Mouse (Mus musculus) heart, postnatal 0 days (tissue): ENCODE measurements around the gene Fyb2. TPM values are rescaled to one million over a fixed set of nuclear protein-coding genes. Genes with fewer than 3 reads are reported as not detected.

Experiments
- ATAC-seq: fragments of 200-750 bp; cut with Nextera tagmentation; 2 replicates; pipeline ENCODE4 v1.8.0; 2017; ENCODE audit warnings: low read depth, moderate number of reproducible peaks, moderate library complexity; ENCODE audit not compliant: insufficient read depth
- DNase-seq: peaks from one replicate; pipeline ENCODE4 v3.0.0-alpha.2; 2016; ENCODE audit warnings: low spot score
- H3K27ac ChIP-seq: fragments of 300-500 bp; sonication (generic); 2 replicates; pipeline ENCODE4 v1.5.1; 2014; ENCODE audit warnings: low read depth, mild to moderate bottlenecking
- H3K27me3 ChIP-seq: fragments of 300-500 bp; sonication (generic); 2 replicates; pipeline ENCODE4 v1.6.1; 2014; ENCODE audit warnings: low read length, mixed read lengths; ENCODE audit not compliant: control insufficient read depth, insufficient read depth
- H3K36me3 ChIP-seq: fragments of 300-500 bp; sonication (generic); replicated peaks from 2 replicates; pipeline ENCODE4 v1.6.1; 2014; ENCODE audit warnings: low read length, mixed read lengths; ENCODE audit not compliant: control insufficient read depth, insufficient read depth
- H3K4me1 ChIP-seq: fragments of 300-500 bp; sonication (generic); 2 replicates; pipeline ENCODE4 v1.6.1; 2014; ENCODE audit warnings: antibody characterized with exemption; ENCODE audit not compliant: control insufficient read depth, insufficient read depth
- H3K4me2 ChIP-seq: fragments of 300-500 bp; sonication (generic); 2 replicates; pipeline ENCODE4 v1.6.1; 2014; ENCODE audit warnings: low read depth, mild to moderate bottlenecking, low read length, moderate library complexity
- H3K4me3 ChIP-seq: fragments of 300-500 bp; sonication (generic); 2 replicates; pipeline ENCODE4 v1.5.1; 2014; ENCODE audit warnings: low read depth, low read length
- H3K9ac ChIP-seq: fragments of 300-500 bp; sonication (generic); replicated peaks from 2 replicates; pipeline ENCODE4 v1.6.1; 2014; ENCODE audit warnings: low read depth, low read length, mixed read lengths
- H3K9me3 ChIP-seq: fragments of 300-500 bp; sonication (generic); replicated peaks from 2 replicates; pipeline ENCODE4 v1.6.1; 2016; ENCODE audit warnings: low read length; ENCODE audit not compliant: control insufficient read depth
- CTCF ChIP-seq: IDR thresholded peaks from 2 replicates; pipeline ENCODE4 v1.5.1; 2016; ENCODE audit warnings: antibody characterized with exemption, control low read depth, low read depth
- EP300 ChIP-seq: IDR thresholded peaks from 2 replicates; pipeline ENCODE4 v1.6.1; 2016; ENCODE audit warnings: antibody characterized with exemption, low read depth
- WGBS: fragments of 180-500 bp; shearing (Covaris S2); extraction: QIAGEN DNeasy Blood & Tissue Kit; methylation state at CpG from one replicate; pipeline ENCODE4 v1.1.7; 2014; 5-methylcytosine and 5-hydroxymethylcytosine counted together
- polyA plus RNA-seq: library from polyadenylated mRNA; unstranded; fragments of >200 nt; fragmentation: Nextera tagmentation; extraction: Ambion mirVana; gene quantifications from 2 replicates; pipeline ENCODE4 v1.2.1, GENCODE M21; 2015
- total RNA-seq: library from RNA; depleted of rRNA; stranded (reverse); fragments of >200 nt; gene quantifications from 2 replicates; pipeline ENCODE4 v1.2.3, GENCODE M21; 2014; ENCODE audit warnings: low replicate concordance

Gene Fyb2
- total and polyA plus RNA-seq, 2 experiments from 2014 or later = not detected

GRCm38 (mm10) chr4:104894004-104894734 lies 19.1 kb upstream of the Fyb2 start:
- Histone ChIP-seq H3K4me1 (no peaks in the 10 kb centered on the region), H3K27ac (no peak overlapping the region), H3K36me3 (no peaks in the 10 kb centered on the region), H3K9ac (no peak overlapping the region), H3K4me2 (no peak overlapping the region), H3K9me3 (no peaks in the 10 kb centered on the region), H3K27me3 (no peaks in the 10 kb centered on the region), H3K4me3 (no peak overlapping the region)
- TF ChIP-seq EP300 (no peak), CTCF (peak; percentile 93)
- ATAC-seq (no peak), DNase-seq (peak; percentile 69)
- 45% methylated on average over 13 of the region's 13 CpGs for WGBS

GRCm38 (mm10) chr4:104902836-104903235 lies 10.4 kb upstream of the Fyb2 start:
- no peak for TF ChIP-seq CTCF
- Histone ChIP-seq H3K9me3 (no peaks in the 10 kb centered on the region), H3K9ac (no peak overlapping the region), H3K4me3 (no peak overlapping the region), H3K27me3 (no peaks in the 10 kb centered on the region), H3K27ac (no peak overlapping the region), H3K4me1 (no peaks in the 10 kb centered on the region), H3K4me2 (no peak overlapping the region), H3K36me3 (no peaks in the 10 kb centered on the region)
- ATAC-seq = no peak
- WGBS = 74% methylated on average over 2 of the region's 2 CpGs
- DNase-seq = no peak

GRCm38 (mm10) chr4:104905049-104905448 lies 8.2 kb upstream of the Fyb2 start:
- Histone ChIP-seq H3K9me3 (no peaks in the 10 kb centered on the region), H3K4me3 (no peak overlapping the region), H3K4me1 (no peaks in the 10 kb centered on the region), H3K27ac (no peak overlapping the region), H3K9ac (no peak overlapping the region), H3K36me3 (no peaks in the 10 kb centered on the region), H3K27me3 (no peaks in the 10 kb centered on the region), H3K4me2 (no peak overlapping the region)
- ATAC-seq (no peak), DNase-seq (no peak)
- 89% methylated on average over 6 of the region's 6 CpGs for WGBS
- TF ChIP-seq CTCF (no peak), EP300 (no peak)

- no peaks in the 10 kb centered on the region for H3K4me1 ChIP-seq
- H3K36me3 ChIP-seq = no peaks in the 10 kb centered on the region
- no peak overlapping the region for H3K9ac ChIP-seq
- no peak for TF ChIP-seq EP300
- TF ChIP-seq CTCF = peak; percentile 90
- WGBS = 33% methylated on average over 7 of the region's 7 CpGs
- H3K4me2 ChIP-seq = no peak overlapping the region
- H3K27me3 ChIP-seq = no peaks in the 10 kb centered on the region
- ATAC-seq (peak; percentile 55; the same call in 1 of the 2 replicates), DNase-seq (peak; percentile 15)
- no peak overlapping the region for H3K4me3 ChIP-seq
- H3K9me3 ChIP-seq = no peaks in the 10 kb centered on the region
- no peak overlapping the region for H3K27ac ChIP-seq
Measured at GRCm38 (mm10) chr4:104911685-104912084, 1.6 kb upstream of the Fyb2 start.

GRCm38 (mm10) chr4:104914711-104915247 lies 1.5 kb downstream of the Fyb2 start:
- Histone ChIP-seq H3K9me3 (no peaks in the 10 kb centered on the region), H3K4me2 (no peak overlapping the region), H3K4me1 (no peaks in the 10 kb centered on the region), H3K9ac (no peak overlapping the region), H3K27me3 (no peaks in the 10 kb centered on the region), H3K4me3 (no peak overlapping the region), H3K36me3 (no peaks in the 10 kb centered on the region), H3K27ac (no peak overlapping the region)
- 66% methylated on average over 6 of the region's 6 CpGs for WGBS
- no peak for DNase-seq
- no peak for ATAC-seq
- TF ChIP-seq EP300 (no peak), CTCF (no peak)

GRCm38 (mm10) chr4:104918017-104918416 lies 4.8 kb downstream of the Fyb2 start:
- 83% methylated on average over 6 of the region's 6 CpGs for WGBS
- TF ChIP-seq EP300 (no peak), CTCF (no peak)
- DNase-seq (no peak), ATAC-seq (no peak)
- no peaks in the 10 kb centered on the region for H3K9me3 ChIP-seq
- H3K4me2 ChIP-seq = no peak overlapping the region
- no peaks in the 10 kb centered on the region for H3K27me3 ChIP-seq
- no peaks in the 10 kb centered on the region for H3K4me1 ChIP-seq
- no peak overlapping the region for H3K9ac ChIP-seq
- H3K4me3 ChIP-seq = no peak overlapping the region
- no peaks in the 10 kb centered on the region for H3K36me3 ChIP-seq
- no peak overlapping the region for H3K27ac ChIP-seq
